Mouse (Mus musculus): ENCODE measurements around the gene Nob1. TPM values are rescaled to one million over a fixed set of nuclear protein-coding genes. Genes with fewer than 3 reads are reported as not detected.

Gene Nob1
- polyA plus RNA-seq, 1 experiment from 2014 or later, result 43.4 TPM

- DNase-seq (ENCODE audit: low spot score) (peak; percentile 68), ATAC-seq (no peak)
- H3K27me3 ChIP-seq (replicated peaks; ENCODE audit: control insufficient read depth, insufficient read depth, low read length), result no peaks in the 10 kb centered on the region
- no peak overlapping the region for H3K4me3 ChIP-seq (ENCODE audit: low read depth, low read length)
- 44% methylated on average over 5 of the region's 5 CpGs for WGBS
- H3K9me3 ChIP-seq (replicated peaks; ENCODE audit: control insufficient read depth, low read length), result no peaks in the 10 kb centered on the region
- H3K4me1 ChIP-seq (ENCODE audit: control insufficient read depth, insufficient read depth, low read length), result 0 out of 2 replicates have a peak, but pooled peaks cover 6% of the 10 kb centered on the region
- H3K36me3 ChIP-seq (ENCODE audit: control insufficient read depth, insufficient read depth, low read length), result no peaks in the 10 kb centered on the region
- H3K27ac ChIP-seq (ENCODE audit: low read depth, low read length), result no peak overlapping the region
- H3K4me2 ChIP-seq (ENCODE audit: low read length), result no peak overlapping the region
- no peak overlapping the region for H3K9ac ChIP-seq (ENCODE audit: low read length)
Observed at GRCm38 (mm10) chr8:107386171-107386570, 38.7 kb downstream of the Nob1 start.

- Histone ChIP-seq H3K9me3 (replicated peaks; ENCODE audit: control insufficient read depth, low read length) (no peaks in the 10 kb centered on the region), H3K9ac (ENCODE audit: low read length) (no peak overlapping the region), H3K4me2 (ENCODE audit: low read length) (no peak overlapping the region), H3K36me3 (ENCODE audit: control insufficient read depth, insufficient read depth, low read length) (peaks cover 5% of the 10 kb centered on the region; the same call in 1 of the 2 replicates), H3K27ac (ENCODE audit: low read depth, low read length) (no peak overlapping the region), H3K27me3 (replicated peaks; ENCODE audit: control insufficient read depth, insufficient read depth, low read length) (no peaks in the 10 kb centered on the region), H3K4me1 (ENCODE audit: control insufficient read depth, insufficient read depth, low read length) (0 out of 2 replicates have a peak, but pooled peaks cover 6% of the 10 kb centered on the region), H3K4me3 (ENCODE audit: low read depth, low read length) (no peak overlapping the region)
- ATAC-seq (no peak), DNase-seq (ENCODE audit: low spot score) (no peak)
- 61% methylated on average over 2 of the region's 2 CpGs for WGBS
Observed at GRCm38 (mm10) chr8:107385063-107385462, 39.8 kb downstream of the Nob1 start.

- H3K9me3 ChIP-seq (replicated peaks; ENCODE audit: control insufficient read depth, low read length), result no peaks in the 10 kb centered on the region
- H3K4me1 ChIP-seq (ENCODE audit: control insufficient read depth, insufficient read depth, low read length), result 0 out of 2 replicates have a peak, but pooled peaks cover 3% of the 10 kb centered on the region
- no peaks in the 10 kb centered on the region for H3K27me3 ChIP-seq (replicated peaks; ENCODE audit: control insufficient read depth, insufficient read depth, low read length)
- no peak overlapping the region for H3K4me2 ChIP-seq (ENCODE audit: low read length)
- ATAC-seq, result no peak
- peaks cover 8% of the 10 kb centered on the region; the same call in 1 of the 2 replicates for H3K36me3 ChIP-seq (ENCODE audit: control insufficient read depth, insufficient read depth, low read length)
- no peak overlapping the region for H3K4me3 ChIP-seq (ENCODE audit: low read depth, low read length)
- H3K27ac ChIP-seq (ENCODE audit: low read depth, low read length), result no peak overlapping the region
- no peak overlapping the region for H3K9ac ChIP-seq (ENCODE audit: low read length)
- WGBS, result 68% methylated on average over 5 of the region's 5 CpGs
- no peak for DNase-seq (ENCODE audit: low spot score)
Observed at GRCm38 (mm10) chr8:107384651-107385050, 40.2 kb downstream of the Nob1 start.

- ATAC-seq (no peak), DNase-seq (ENCODE audit: low spot score) (no peak)
- Histone ChIP-seq H3K4me2 (ENCODE audit: low read length) (no peak overlapping the region), H3K4me1 (ENCODE audit: control insufficient read depth, insufficient read depth, low read length) (no peaks in the 10 kb centered on the region), H3K27ac (ENCODE audit: low read depth, low read length) (no peak overlapping the region), H3K36me3 (ENCODE audit: control insufficient read depth, insufficient read depth, low read length) (peaks cover 16% of the 10 kb centered on the region), H3K9me3 (replicated peaks; ENCODE audit: control insufficient read depth, low read length) (no peaks in the 10 kb centered on the region), H3K9ac (ENCODE audit: low read length) (no peak overlapping the region), H3K4me3 (ENCODE audit: low read depth, low read length) (no peak overlapping the region), H3K27me3 (replicated peaks; ENCODE audit: control insufficient read depth, insufficient read depth, low read length) (no peaks in the 10 kb centered on the region)
- WGBS, result 68% methylated on average over 4 of the region's 4 CpGs
Observed at GRCm38 (mm10) chr8:107382898-107383297, 42.0 kb downstream of the Nob1 start.

GRCm38 (mm10) chr8:107381666-107382065 is 43.2 kb downstream of the Nob1 start:
- Histone ChIP-seq H3K4me1 (ENCODE audit: control insufficient read depth, insufficient read depth, low read length) (no peaks in the 10 kb centered on the region), H3K27me3 (replicated peaks; ENCODE audit: control insufficient read depth, insufficient read depth, low read length) (no peaks in the 10 kb centered on the region), H3K4me2 (ENCODE audit: low read length) (no peak overlapping the region), H3K4me3 (ENCODE audit: low read depth, low read length) (no peak overlapping the region), H3K9me3 (replicated peaks; ENCODE audit: control insufficient read depth, low read length) (no peaks in the 10 kb centered on the region), H3K27ac (ENCODE audit: low read depth, low read length) (no peak overlapping the region), H3K36me3 (ENCODE audit: control insufficient read depth, insufficient read depth, low read length) (peaks cover 16% of the 10 kb centered on the region), H3K9ac (ENCODE audit: low read length) (no peak overlapping the region)
- WGBS, result 92% methylated on average over 4 of the region's 4 CpGs
- ATAC-seq, result no peak
- no peak for DNase-seq (ENCODE audit: low spot score)

- Histone ChIP-seq H3K27me3 (replicated peaks; ENCODE audit: control insufficient read depth, insufficient read depth, low read length) (no peaks in the 10 kb centered on the region), H3K4me2 (ENCODE audit: low read length) (no peak overlapping the region), H3K4me1 (ENCODE audit: control insufficient read depth, insufficient read depth, low read length) (no peaks in the 10 kb centered on the region), H3K36me3 (ENCODE audit: control insufficient read depth, insufficient read depth, low read length) (peaks cover 16% of the 10 kb centered on the region), H3K9me3 (replicated peaks; ENCODE audit: control insufficient read depth, low read length) (no peaks in the 10 kb centered on the region), H3K4me3 (ENCODE audit: low read depth, low read length) (no peak overlapping the region), H3K9ac (ENCODE audit: low read length) (no peak overlapping the region), H3K27ac (ENCODE audit: low read depth, low read length) (no peak overlapping the region)
- ATAC-seq (no peak), DNase-seq (ENCODE audit: low spot score) (no peak)
- WGBS, result 92% methylated on average over 8 of the region's 8 CpGs
Observed at GRCm38 (mm10) chr8:107380734-107381133, 44.1 kb downstream of the Nob1 start.

- H3K9me3 ChIP-seq (replicated peaks; ENCODE audit: control insufficient read depth, low read length), result no peaks in the 10 kb centered on the region
- H3K27me3 ChIP-seq (replicated peaks; ENCODE audit: control insufficient read depth, insufficient read depth, low read length), result no peaks in the 10 kb centered on the region
- no peak overlapping the region for H3K4me2 ChIP-seq (ENCODE audit: low read length)
- no peak overlapping the region for H3K4me3 ChIP-seq (ENCODE audit: low read depth, low read length)
- H3K4me1 ChIP-seq (ENCODE audit: control insufficient read depth, insufficient read depth, low read length), result no peaks in the 10 kb centered on the region
- no peak for ATAC-seq
- WGBS, result 93% methylated on average over 3 of the region's 3 CpGs
- H3K9ac ChIP-seq (ENCODE audit: low read length), result no peak overlapping the region
- peaks cover 16% of the 10 kb centered on the region for H3K36me3 ChIP-seq (ENCODE audit: control insufficient read depth, insufficient read depth, low read length)
- no peak overlapping the region for H3K27ac ChIP-seq (ENCODE audit: low read depth, low read length)
- DNase-seq (ENCODE audit: low spot score), result no peak
Observed at GRCm38 (mm10) chr8:107377346-107377745, 47.5 kb downstream of the Nob1 start.

- H3K4me1 ChIP-seq (ENCODE audit: control insufficient read depth, insufficient read depth, low read length), result no peaks in the 10 kb centered on the region
- no peaks in the 10 kb centered on the region for H3K9me3 ChIP-seq (replicated peaks; ENCODE audit: control insufficient read depth, low read length)
- DNase-seq (ENCODE audit: low spot score) (no peak), ATAC-seq (no peak)
- H3K36me3 ChIP-seq (ENCODE audit: control insufficient read depth, insufficient read depth, low read length), result peaks cover 58% of the 10 kb centered on the region
- H3K27me3 ChIP-seq (replicated peaks; ENCODE audit: control insufficient read depth, insufficient read depth, low read length), result no peaks in the 10 kb centered on the region
- H3K9ac ChIP-seq (ENCODE audit: low read length), result no peak overlapping the region
- H3K4me2 ChIP-seq (ENCODE audit: low read length), result no peak overlapping the region
- no peak overlapping the region for H3K4me3 ChIP-seq (ENCODE audit: low read depth, low read length)
- no peak overlapping the region for H3K27ac ChIP-seq (ENCODE audit: low read depth, low read length)
- 96% methylated on average over 4 of the region's 4 CpGs for WGBS
Observed at GRCm38 (mm10) chr8:107370311-107370710, 54.5 kb downstream of the Nob1 start.
